Mouse (Mus musculus) brain, embryonic 14.5 days (tissue): Measurements from ENCODE around the gene Tmem53. TPM values are rescaled to one million over a fixed set of nuclear protein-coding genes. Genes with fewer than 3 reads are reported as not detected.
A peak's percentile ranks its signal among the peaks of the same experiment; 100 is the strongest.
"Not testable (repeated sequence)": the region's sequence is repeated elsewhere in the genome, so short reads cannot be mapped to it uniquely, and the experiment has no call there.

Experiments used
- DNase-seq: peaks from one replicate; pipeline ENCODE4 v3.0.0-alpha.2; 2011; ENCODE audit warnings: low read depth
- CTCF ChIP-seq: fragments of 200-500 bp; IDR thresholded peaks from 2 replicates; pipeline ENCODE4 v1.5.1; 2012; ENCODE audit warnings: inconsistent platforms, mild to moderate bottlenecking, moderate library complexity, borderline replicate concordance; ENCODE audit not compliant: insufficient read depth, insufficient read length; ENCODE audit errors: extremely low read depth
- POLR2A ChIP-seq: fragments of 200-500 bp; IDR thresholded peaks from 2 replicates; pipeline ENCODE4 v1.6.1; 2012; ENCODE audit warnings: mild to moderate bottlenecking, inconsistent platforms, borderline replicate concordance; ENCODE audit not compliant: poor library complexity, insufficient read depth, insufficient read length, severe bottlenecking; ENCODE audit errors: extremely low read depth
- polyA plus RNA-seq: library from polyadenylated mRNA; depleted of rRNA; stranded (reverse); fragments of >200 nt; gene quantifications from 2 replicates; pipeline ENCODE4 v1.2.3, GENCODE M21; 2012

Gene Tmem53
- polyA plus RNA-seq, 1 experiment, result 6.2 TPM

DNA sequence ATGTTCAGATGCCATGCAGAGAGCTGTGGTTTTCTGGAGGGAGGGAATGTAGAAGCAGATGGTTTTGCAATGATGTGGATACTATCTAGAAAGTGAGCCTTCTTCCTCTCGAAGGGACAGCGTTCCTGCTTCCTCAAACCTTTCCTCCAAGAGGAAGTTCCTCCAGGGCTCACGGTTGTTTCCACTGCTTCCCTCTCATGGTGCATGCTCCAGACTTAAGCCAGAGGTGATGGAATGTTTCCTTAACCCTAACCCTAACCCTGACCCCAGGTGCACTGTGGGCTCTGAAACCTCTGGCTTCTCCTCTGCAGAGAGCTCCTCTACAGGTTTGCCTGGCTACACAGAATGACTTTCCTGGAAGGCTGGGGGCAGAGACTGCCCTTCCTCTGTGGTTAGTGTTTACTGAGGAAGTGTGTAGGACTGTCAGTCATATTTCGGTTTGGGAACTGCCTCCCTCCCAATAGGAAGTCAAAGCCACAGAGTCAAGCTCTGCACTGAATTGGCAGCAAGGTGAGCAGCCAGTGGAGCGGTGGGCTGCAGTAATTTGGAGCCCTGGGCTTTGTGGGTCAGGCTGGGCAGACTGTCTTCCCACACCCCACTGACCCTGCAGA is 2.4 kb downstream of the Tmem53 start:
- no peak for DNase-seq
- no peak for TF ChIP-seq POLR2A
- no peak for TF ChIP-seq CTCF

DNA sequence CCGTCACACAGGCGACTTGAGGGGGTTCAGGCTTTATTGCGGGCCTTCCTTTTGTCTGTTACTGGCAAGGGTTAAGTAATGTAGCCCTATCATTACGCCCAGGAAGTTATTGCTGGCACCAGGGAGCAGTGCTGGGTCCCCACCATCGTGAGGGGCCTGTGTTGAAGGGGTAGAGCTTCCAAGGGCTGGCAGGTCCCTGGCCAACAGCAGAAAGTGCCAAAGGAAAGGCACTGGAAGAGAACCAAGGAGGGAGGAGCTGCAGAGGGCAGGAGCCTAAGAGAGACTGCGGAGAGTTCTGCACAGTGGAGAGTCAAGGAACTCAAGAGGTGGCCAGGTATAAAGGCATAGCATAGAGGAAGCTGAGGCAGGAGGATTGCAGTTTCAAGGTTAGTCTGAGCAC is 2.9 kb downstream of the Tmem53 start:
- no peak for TF ChIP-seq POLR2A
- TF ChIP-seq CTCF, result no peak
- no peak for DNase-seq

DNA sequence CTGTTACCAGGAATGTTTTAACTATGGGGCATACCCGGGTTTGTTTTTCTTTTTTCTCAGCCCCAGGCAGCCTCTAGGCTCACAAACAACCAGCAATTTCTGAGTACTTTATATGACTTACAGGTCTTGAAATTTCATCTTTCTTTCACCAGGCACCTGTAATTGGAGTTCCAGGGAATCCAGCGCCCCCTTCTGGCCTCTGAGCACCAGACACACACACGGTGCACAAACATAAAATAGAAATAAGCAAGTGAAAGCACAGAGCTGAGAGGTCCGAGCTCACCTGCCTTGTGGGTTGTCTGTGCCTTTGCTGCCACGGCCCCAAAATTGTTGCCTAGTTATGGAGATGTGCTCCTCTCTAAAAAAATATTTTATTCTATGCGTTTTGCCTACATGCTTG is 8.2 kb downstream of the Tmem53 start:
- DNase-seq, result not testable (repeated sequence)

DNA sequence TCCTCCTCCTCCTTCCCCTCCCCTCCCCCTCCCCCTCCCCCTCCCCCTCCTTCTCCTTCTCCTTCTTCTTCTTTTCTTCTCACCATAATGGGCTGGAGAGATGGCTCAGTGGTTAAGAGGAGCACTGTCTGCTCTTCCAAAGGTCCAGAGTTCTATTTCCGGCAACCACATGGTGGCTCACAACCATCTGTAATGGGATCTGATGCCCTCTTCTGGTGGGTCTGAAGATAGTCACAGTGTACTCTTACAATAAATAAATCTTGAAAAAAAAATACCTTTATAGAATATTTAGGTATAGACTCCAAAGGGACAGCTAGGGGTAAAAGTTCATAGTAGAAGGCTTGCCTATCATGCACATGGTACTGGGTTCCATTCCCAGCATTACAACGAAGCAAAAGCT is 9.5 kb downstream of the Tmem53 start:
- TF ChIP-seq POLR2A (no peak), CTCF (no peak)

DNA sequence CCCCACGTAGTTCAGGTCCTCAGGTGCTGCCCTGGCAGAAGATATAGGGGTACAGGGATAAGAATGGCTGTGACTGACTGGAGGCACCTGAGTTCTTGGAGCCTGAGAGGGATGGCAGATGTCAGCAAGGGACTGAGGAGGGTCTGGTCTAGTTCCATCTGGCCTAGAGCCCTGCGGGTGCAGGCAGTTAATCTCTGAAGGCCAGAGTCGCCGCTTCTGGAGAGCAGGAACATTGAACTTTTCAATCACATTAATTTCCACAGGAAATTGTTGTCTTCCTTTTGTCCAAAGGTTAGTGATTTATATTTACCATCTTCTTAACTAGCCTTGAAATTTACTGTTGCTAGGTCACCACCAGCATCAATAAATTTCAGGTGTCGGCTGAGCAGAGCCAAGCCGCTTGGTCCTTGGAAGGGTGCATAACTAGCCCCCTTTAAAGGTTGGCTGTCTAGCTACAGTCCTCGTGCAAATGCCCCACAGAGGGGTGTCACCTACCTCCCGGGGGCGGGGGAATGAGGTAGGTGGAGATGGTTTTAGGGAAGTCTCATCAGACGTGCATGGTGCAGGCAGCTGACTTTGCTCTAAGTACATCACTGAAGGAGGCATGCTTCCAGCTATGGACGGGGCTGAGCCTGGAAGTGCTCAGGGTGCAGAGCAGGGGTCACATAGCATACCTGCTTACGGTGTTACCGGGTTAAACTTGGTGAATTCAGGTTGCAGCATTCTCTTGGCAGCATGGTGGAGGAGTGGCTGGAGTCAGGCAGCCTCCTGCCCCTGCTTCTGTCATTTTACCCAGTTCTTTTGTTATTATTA is 10.6 kb downstream of the Tmem53 start:
- TF ChIP-seq POLR2A, result no peak
- TF ChIP-seq CTCF, result no peak
- no peak for DNase-seq

More for the DNA sequence above, 9.5 kb downstream of the Tmem53 start:
- no peak for DNase-seq

DNA sequence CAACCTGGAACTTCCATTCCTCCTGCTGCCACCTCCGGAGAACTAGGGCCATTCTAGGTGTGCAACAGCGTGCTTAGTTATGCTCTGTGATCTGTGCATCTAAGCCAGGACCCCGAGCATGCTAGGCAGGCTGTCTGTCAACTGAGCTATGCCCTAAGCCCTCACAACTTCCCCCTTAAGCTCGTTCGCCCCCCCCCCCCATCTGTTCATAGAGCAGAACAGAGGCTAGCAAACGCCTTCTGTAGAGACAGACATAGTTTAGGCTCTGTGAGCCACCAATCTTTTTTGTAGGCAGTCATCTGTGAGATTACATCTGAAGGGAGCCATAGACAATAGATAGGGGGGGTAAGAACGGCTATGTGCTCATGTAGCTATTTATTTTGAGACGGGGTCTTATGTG is 11.2 kb downstream of the Tmem53 start:
- TF ChIP-seq CTCF, result no peak
- DNase-seq, result peak; percentile 39

DNA sequence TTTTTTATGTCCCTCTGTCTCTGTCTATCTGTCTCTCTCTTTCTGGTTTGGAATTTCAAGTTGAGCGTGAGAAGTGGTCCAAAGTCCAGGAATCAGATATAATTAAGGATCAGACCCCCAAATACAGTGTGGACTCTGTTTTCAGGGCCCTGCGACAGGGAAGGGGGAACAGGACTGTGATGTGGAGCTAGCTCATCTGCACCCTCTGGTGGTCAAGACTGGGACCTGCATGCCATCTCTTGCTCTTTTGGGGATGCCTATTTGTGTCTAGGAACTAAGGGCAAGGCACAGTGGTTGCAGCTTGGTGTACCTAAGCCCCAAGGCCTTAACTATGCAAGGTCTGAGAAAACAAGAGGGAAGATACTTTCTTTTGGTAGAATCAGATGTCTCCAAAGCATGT is 15.5 kb downstream of the Tmem53 start:
- peak; percentile 78 for DNase-seq
- TF ChIP-seq POLR2A (no peak), CTCF (peak; percentile 99)

DNA sequence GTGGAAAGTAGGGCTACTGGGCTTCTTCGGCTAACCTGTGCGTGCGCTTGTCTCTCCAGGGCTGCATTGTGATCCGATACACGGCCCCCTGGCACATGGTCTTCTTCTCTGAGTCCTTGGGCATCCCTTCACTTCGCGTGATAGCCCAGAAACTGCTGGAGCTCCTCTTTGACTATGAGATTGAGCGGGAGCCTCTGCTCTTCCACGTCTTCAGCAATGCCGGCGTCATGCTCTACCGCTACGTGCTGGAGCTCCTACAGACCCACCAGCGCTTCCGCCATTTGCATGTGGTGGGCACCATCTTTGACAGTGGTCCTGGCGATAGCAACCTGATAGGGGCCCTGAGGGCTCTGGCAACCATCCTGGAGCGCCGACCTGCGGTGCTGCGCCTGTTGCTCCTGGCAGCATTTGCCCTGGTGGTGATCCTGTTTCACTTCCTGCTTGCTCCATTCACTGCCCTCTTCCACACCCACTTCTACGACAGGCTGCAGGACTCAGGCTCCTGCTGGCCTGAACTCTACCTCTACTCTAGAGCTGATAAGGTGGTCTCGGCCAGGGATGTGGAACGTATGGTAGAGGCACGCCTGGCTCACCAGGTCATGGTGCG is 16.2 kb downstream of the Tmem53 start:
- no peak for TF ChIP-seq CTCF
- no peak for TF ChIP-seq POLR2A
- DNase-seq, result no peak

DNA sequence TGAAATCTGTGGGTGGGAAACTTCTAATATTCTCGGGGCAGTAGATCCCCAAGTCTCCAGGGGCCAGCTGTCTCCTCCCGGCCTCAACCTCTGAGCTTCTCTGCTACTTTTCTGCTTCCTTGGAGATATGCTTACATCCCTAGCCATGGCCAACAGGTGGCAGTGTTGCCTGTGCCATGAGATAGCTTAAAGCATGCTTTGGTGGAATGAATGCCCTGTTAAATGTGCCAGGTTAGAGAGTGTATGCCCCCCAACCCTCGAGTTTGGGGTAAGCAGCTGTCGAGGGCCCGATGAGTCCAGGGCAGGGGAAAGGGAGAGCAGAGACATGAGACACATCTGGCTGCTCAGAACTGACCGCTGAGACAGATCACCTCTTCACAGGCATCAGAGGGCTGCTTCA is 18.5 kb downstream of the Tmem53 start:
- peak; percentile 89 for DNase-seq
- TF ChIP-seq CTCF (peak; percentile 90), POLR2A (no peak)

DNA sequence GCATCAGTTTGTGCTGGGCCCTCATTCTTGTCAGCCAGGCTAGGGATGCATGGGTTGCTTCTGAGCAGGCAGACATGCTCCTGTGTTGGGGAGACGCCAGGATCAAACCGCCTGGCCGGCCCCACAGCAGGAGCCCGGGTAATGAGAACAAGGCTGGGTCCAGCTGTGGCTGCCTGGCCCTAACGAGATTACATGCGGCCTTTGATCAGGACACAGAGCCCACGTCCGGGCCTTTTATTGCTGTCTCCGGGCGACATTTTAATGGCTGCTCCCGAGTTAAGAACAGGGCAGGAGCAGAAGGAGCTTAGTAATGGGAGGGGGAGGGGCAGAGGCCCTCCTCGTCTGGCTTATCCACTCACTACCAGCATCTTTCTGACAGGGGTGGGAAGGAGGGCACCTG is 20.7 kb downstream of the Tmem53 start:
- TF ChIP-seq POLR2A (no peak), CTCF (no peak)
- DNase-seq, result peak; percentile 89

DNA sequence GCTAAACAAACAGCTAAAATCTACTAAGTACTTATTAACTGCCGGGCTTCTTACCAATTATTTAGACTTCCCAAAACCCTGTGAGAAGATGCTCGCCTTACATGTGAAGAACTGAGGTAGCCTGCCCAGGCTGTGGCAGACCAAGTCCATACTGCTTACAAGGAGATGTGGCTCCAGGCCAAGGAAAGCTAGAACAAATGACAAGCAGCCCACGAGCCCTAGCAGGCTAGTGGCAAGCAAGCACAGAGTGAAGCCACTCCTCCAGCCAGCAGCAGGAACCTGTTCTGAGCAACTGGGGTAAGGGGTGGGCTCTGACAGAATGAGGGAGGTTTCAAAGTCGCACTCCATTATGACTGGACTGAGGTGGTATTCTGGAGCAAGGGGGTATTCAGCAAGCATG is 23.0 kb downstream of the Tmem53 start:
- no peak for TF ChIP-seq CTCF
- TF ChIP-seq POLR2A, result no peak
- no peak for DNase-seq

DNA sequence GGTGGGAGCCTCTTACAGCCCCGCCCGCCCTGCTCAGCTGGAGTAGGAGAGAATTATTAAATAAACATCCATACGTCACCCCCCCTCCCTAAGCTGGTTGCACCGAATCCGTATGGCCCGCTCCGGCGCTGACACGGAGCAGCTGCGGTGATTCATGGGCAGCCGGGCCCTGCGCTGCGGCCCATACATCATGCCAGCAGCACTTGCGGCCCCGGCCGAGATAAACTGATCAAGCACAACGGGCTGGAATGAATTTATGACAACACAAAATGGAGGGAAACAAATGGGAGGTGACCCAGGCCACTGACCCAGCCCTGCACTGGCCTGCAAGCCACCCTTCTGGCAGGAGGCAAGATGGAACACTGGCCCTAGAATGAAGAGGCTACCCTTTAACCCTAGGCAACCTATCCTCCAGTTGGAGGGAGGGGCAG is 24.5 kb downstream of the Tmem53 start:
- TF ChIP-seq CTCF, result no peak
- no peak for TF ChIP-seq POLR2A
- no peak for DNase-seq
